In the genomic region with DNA sequence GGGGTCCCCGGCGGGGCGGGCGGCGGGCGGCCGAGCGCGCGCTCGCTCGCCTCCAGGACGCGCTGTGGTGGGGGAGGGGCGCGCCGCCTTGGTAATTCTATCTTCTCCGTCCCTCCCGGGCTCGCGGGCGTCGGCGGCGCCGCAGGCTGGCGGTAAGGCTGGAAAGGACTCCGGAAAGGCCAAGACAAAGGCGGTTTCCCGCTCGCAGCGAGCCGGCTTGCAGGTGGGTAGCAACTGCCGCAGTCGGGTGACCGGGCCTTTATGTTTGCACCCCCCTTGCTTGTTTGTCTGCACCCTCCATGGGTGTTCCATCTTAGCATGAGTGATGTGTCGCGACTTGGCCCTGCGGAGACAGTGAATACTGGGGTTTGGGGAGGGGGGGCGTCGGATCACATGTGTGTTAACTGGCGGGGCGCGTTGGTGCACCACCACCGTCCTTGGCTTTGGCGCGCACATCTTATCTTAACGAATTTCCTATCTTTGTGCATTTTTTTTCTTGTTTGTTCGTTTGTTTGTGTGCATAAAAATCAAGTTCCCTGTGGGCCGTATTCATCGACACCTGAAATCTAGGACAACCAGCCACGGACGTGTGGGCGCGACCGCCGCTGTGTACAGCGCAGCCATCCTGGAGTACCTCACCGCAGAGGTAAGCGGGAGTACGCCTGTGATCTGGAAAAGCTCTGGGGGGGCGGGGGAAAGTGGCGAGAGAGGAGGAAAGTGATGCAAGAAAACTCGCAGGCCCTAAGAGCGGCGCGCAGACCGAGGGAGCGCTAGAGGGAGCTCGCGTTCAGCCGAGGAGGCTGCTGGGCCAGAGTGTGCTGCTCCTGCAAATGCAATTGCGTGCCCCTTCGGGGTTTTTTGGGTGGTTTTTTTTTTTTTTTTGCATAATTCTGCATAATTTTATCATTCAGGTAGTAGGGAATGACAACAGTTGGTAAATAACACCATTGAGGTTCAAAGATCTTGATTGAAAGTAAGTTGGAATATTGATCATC, we compare ENCODE assay signal across 8 mouse cellular contexts. TPM values are rescaled to one million over a fixed set of nuclear protein-coding genes. Genes with fewer than 3 reads are reported as not detected.
A peak's percentile ranks its signal among the peaks of the same experiment; 100 is the strongest.
DNase-seq lines count a peak whose midpoint lies in the region; ATAC-seq and TF ChIP-seq lines count a peak whose summit lies in the region.

No protein-coding gene starts in this region.

- H3K4me3 ChIP-seq in embryonic facial prominence, embryonic 13.5 days, result peak overlapping the region; percentile 80
- H3K4me3 ChIP-seq in kidney, adult 2 months (ENCODE audit: insufficient read depth, low read depth, low read length), result peak overlapping the region; percentile 79
- peak overlapping the region; percentile 83 for H3K4me3 ChIP-seq in limb, embryonic 13.5 days
- peak overlapping the region; percentile 89 for H3K4me3 ChIP-seq in midbrain, embryonic 15.5 days
- H3K4me3 ChIP-seq in spleen, adult 2 months (ENCODE audit: extremely low read depth, insufficient read depth, insufficient read length), result peak overlapping the region; percentile 77

- peak; percentile 90 for DNase-seq in A20 (ENCODE audit: low read depth, low spot score)
- peak; percentile 63 to 70 for DNase-seq in adrenal gland, postnatal 4 days (ENCODE audit: low spot score in 2 of 2)
- peak; percentile 89 to 91 for DNase-seq in heart, adult 18-20 months
- DNase-seq in kidney, adult 2 months, result peak; percentile 90
- peak; percentile 85 to 86 for DNase-seq in spleen, adult 2 months (ENCODE audit: low read depth in 1 of 2, low spot score in 2 of 2)

- H3K27ac ChIP-seq in embryonic facial prominence, embryonic 13.5 days, result peak overlapping the region; percentile 98
- peak overlapping the region; percentile 84 for H3K27ac ChIP-seq in kidney, adult 2 months (ENCODE audit: insufficient read depth, low read depth, low read length)
- peak overlapping the region; percentile 99 for H3K27ac ChIP-seq in limb, embryonic 13.5 days
- H3K27ac ChIP-seq in midbrain, embryonic 15.5 days, result peak overlapping the region; percentile 97
- peak overlapping the region; percentile 84 for H3K27ac ChIP-seq in spleen, adult 2 months (ENCODE audit: insufficient read depth, low read length)

- ATAC-seq in embryonic facial prominence, embryonic 13.5 days (ENCODE audit: insufficient number of reproducible peaks, insufficient read depth, low FRiP score, low TSS enrichment, low read depth), result peak; percentile 46
- ATAC-seq in limb, embryonic 13.5 days (ENCODE audit: low FRiP score, low read depth), result peak; percentile 55
- peak; percentile 50 for ATAC-seq in midbrain, embryonic 15.5 days (replicated peaks)

- peaks cover 4% of the 10 kb centered on the region for H3K36me3 ChIP-seq in embryonic facial prominence, embryonic 13.5 days
- no peaks in the 10 kb centered on the region for H3K36me3 ChIP-seq in kidney, adult 2 months (ENCODE audit: control insufficient read depth, insufficient read depth, low read length)
- peaks cover 3% of the 10 kb centered on the region; the same call in 1 of the 2 replicates for H3K36me3 ChIP-seq in limb, embryonic 13.5 days
- 0 out of 2 replicates have a peak, but pooled peaks cover 3% of the 10 kb centered on the region for H3K36me3 ChIP-seq in midbrain, embryonic 15.5 days (replicated peaks)
- 0 out of 2 replicates have a peak, but pooled peaks cover 2% of the 10 kb centered on the region for H3K36me3 ChIP-seq in spleen, adult 2 months (ENCODE audit: control insufficient read depth, insufficient read depth, low read length)

- H3K4me2 ChIP-seq in embryonic facial prominence, embryonic 13.5 days, result peak overlapping the region; percentile 56
- H3K4me2 ChIP-seq in limb, embryonic 13.5 days (replicated peaks), result peak overlapping the region; percentile 61
- peak overlapping the region; percentile 54 for H3K4me2 ChIP-seq in midbrain, embryonic 15.5 days

- H3K9ac ChIP-seq in embryonic facial prominence, embryonic 13.5 days, result peak overlapping the region; percentile 94
- H3K9ac ChIP-seq in limb, embryonic 13.5 days, result peak overlapping the region; percentile 94
- peak overlapping the region; percentile 92 for H3K9ac ChIP-seq in midbrain, embryonic 15.5 days

- peaks cover 26% of the 10 kb centered on the region for H3K4me1 ChIP-seq in embryonic facial prominence, embryonic 13.5 days
- H3K4me1 ChIP-seq in kidney, adult 2 months (ENCODE audit: control insufficient read depth, insufficient read depth, low read length), result no peaks in the 10 kb centered on the region; the same call in 1 of the 2 replicates
- H3K4me1 ChIP-seq in limb, embryonic 13.5 days, result peaks cover 28% of the 10 kb centered on the region
- peaks cover 25% of the 10 kb centered on the region for H3K4me1 ChIP-seq in midbrain, embryonic 15.5 days
- H3K4me1 ChIP-seq in spleen, adult 2 months (ENCODE audit: control insufficient read depth, insufficient read depth, insufficient read length), result peaks cover 6% of the 10 kb centered on the region

- H3K9me3 ChIP-seq in embryonic facial prominence, embryonic 13.5 days, result no peaks in the 10 kb centered on the region
- no peaks in the 10 kb centered on the region for H3K9me3 ChIP-seq in limb, embryonic 13.5 days
- H3K9me3 ChIP-seq in midbrain, embryonic 15.5 days, result no peaks in the 10 kb centered on the region

- no peaks in the 10 kb centered on the region for H3K27me3 ChIP-seq in embryonic facial prominence, embryonic 13.5 days
- H3K27me3 ChIP-seq in kidney, adult 2 months (replicated peaks; ENCODE audit: control insufficient read depth, insufficient read depth, low read length), result no peaks in the 10 kb centered on the region
- no peaks in the 10 kb centered on the region for H3K27me3 ChIP-seq in limb, embryonic 13.5 days
- H3K27me3 ChIP-seq in midbrain, embryonic 15.5 days (replicated peaks), result no peaks in the 10 kb centered on the region
- no peaks in the 10 kb centered on the region for H3K27me3 ChIP-seq in spleen, adult 2 months (ENCODE audit: control insufficient read depth, insufficient read depth, low read length)

- under 1% methylated on average over 57 of the region's 74 CpGs for WGBS in embryonic facial prominence, embryonic 13.5 days
- WGBS in kidney, adult 2 months, result 2% methylated on average over 74 of the region's 74 CpGs
- under 1% methylated on average over 53 of the region's 74 CpGs for WGBS in limb, embryonic 13.5 days
- WGBS in midbrain, embryonic 15.5 days, result under 1% methylated on average over 62 of the region's 74 CpGs
- under 1% methylated on average over 67 of the region's 74 CpGs for WGBS in spleen, adult 2 months

- peak; percentile 85 for TF ChIP-seq CTCF in kidney, adult 2 months (conservative IDR thresholded peaks at IDR 0.05; ENCODE audit: insufficient read depth, insufficient read length, low read depth, low read length)
- TF ChIP-seq CTCF in spleen, adult 2 months (IDR thresholded peaks at IDR 0.05; ENCODE audit: extremely low read depth, insufficient read depth, insufficient read length, insufficient replicate concordance), result peak; percentile 95

- no peak for TF ChIP-seq POLR2A in kidney, adult 2 months (IDR thresholded peaks at IDR 0.05; ENCODE audit: low read depth, low read length)
- TF ChIP-seq POLR2A in spleen, adult 2 months (IDR thresholded peaks at IDR 0.05; ENCODE audit: low read depth, low read length), result no peak

RNA-seq across cellular contexts. Expression of a gene that starts 1.0 kb away (rescaled TPM):
- total RNA-seq in adrenal gland, postnatal 4 days (2021), result 100 to 1,000 TPM; 360 to 373 TPM
- polyA plus RNA-seq in embryonic facial prominence, embryonic 13.5 days (2015; fragmentation: Nextera tagmentation; extraction: Ambion mirVana), result 2,079 and 2,169 TPM in 2 replicates
- 10 to 100 TPM; 61.7 to 65.4 TPM for total RNA-seq in heart, adult 18-20 months (2021)
- polyA plus RNA-seq in kidney, adult 2 months (2012; rRNA removed), result 365 and 439 TPM in 2 replicates
- 1,866 and 1,908 TPM in 2 replicates for polyA plus RNA-seq in limb, embryonic 13.5 days (2015; fragmentation: Nextera tagmentation; extraction: Ambion mirVana)
- polyA plus RNA-seq in midbrain, embryonic 15.5 days (2015; fragmentation: Nextera tagmentation; extraction: Ambion mirVana), result 694 and 721 TPM in 2 replicates
- 452 and 708 TPM in 2 replicates for polyA plus RNA-seq in spleen, adult 2 months (2012; rRNA removed)

RNA-seq across cellular contexts. Expression of a gene that starts 2.2 kb away (rescaled TPM):
- total RNA-seq in adrenal gland, postnatal 4 days (2021), result 10 to 100 TPM; 21.4 to 22.8 TPM
- 9.9 and 10.4 TPM in 2 replicates for polyA plus RNA-seq in embryonic facial prominence, embryonic 13.5 days (2015; fragmentation: Nextera tagmentation; extraction: Ambion mirVana)
- 10 to 100 TPM; 11.5 to 12.4 TPM for total RNA-seq in heart, adult 18-20 months (2021)
- 5.4 and 6.2 TPM in 2 replicates for polyA plus RNA-seq in kidney, adult 2 months (2012; rRNA removed)
- 11.3 and 11.5 TPM in 2 replicates for polyA plus RNA-seq in limb, embryonic 13.5 days (2015; fragmentation: Nextera tagmentation; extraction: Ambion mirVana)
- 15.8 and 16.7 TPM in 2 replicates for polyA plus RNA-seq in midbrain, embryonic 15.5 days (2015; fragmentation: Nextera tagmentation; extraction: Ambion mirVana)
- 1.9 TPM in 2 replicates for polyA plus RNA-seq in spleen, adult 2 months (2012; rRNA removed)

RNA-seq across cellular contexts. Expression of a gene that starts 53.0 kb away (rescaled TPM):
- total RNA-seq in adrenal gland, postnatal 4 days (2021), result 10 to 100 TPM; 63.6 to 68.8 TPM
- 112 and 120 TPM in 2 replicates for polyA plus RNA-seq in embryonic facial prominence, embryonic 13.5 days (2015; fragmentation: Nextera tagmentation; extraction: Ambion mirVana)
- 10 to 100 TPM; 93.5 to 93.8 TPM for total RNA-seq in heart, adult 18-20 months (2021)
- 32.9 and 41.5 TPM in 2 replicates for polyA plus RNA-seq in kidney, adult 2 months (2012; rRNA removed)
- polyA plus RNA-seq in limb, embryonic 13.5 days (2015; fragmentation: Nextera tagmentation; extraction: Ambion mirVana), result 108 and 114 TPM in 2 replicates
- 133 and 134 TPM in 2 replicates for polyA plus RNA-seq in midbrain, embryonic 15.5 days (2015; fragmentation: Nextera tagmentation; extraction: Ambion mirVana)
- 14.9 and 15.7 TPM in 2 replicates for polyA plus RNA-seq in spleen, adult 2 months (2012; rRNA removed)

Comparison
In these comparisons a context has a peak if more than half of its experiments do, and no peak if none do; other contexts are left out.
1. Peak in every context shown above with its lines: DNase-seq, ATAC-seq, H3K4me3 ChIP-seq and H3K27ac ChIP-seq.